Mouse (Mus musculus) brain, adult 10 weeks (tissue): ENCODE data around the gene Gm20809. TPM values are rescaled to one million over a fixed set of nuclear protein-coding genes. Genes with fewer than 3 reads are reported as not detected.

Experiments used
- polyA plus RNA-seq: library from polyadenylated mRNA; stranded (reverse); fragments of 350-450 nt; fragmentation: Illumina TruSeq; extraction: RNeasy Lipid Tissue Mini Kit (QIAGEN cat#74804); gene quantifications from one replicate; pipeline ENCODE4 v1.2.3, GENCODE M21; 2015; ENCODE audit warnings: low read depth, low replicate concordance

Gm20809 gene
- polyA plus RNA-seq: not detected

DNA sequence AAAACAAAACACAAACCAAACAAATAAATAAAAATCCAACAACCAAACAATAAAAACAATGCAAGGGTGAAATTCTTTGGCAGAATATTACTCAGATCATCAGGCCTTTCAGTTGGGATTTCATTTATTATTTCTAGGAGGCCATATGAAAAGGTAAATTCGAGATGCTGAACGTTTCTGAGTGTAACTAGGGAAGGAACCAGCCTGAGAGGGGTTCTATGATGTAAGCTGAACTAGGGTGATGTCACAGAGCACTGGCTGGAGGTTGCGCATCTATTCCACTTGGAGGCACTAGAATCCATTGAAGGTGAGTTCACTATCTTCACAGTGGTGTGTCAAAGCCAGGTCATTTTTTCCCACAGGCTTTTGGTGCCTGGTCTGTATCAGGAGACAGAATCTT, at the start of gene Gm20809:
Gene Gm20809 (plus strand): TSS at position 301 of the 400 bp plus-strand sequence.

